Mouse (Mus musculus) erythroblast, adult 5-6 weeks (primary cell): ENCODE results near the gene Zan. TPM values are rescaled to one million over a fixed set of nuclear protein-coding genes. Genes with fewer than 3 reads are reported as not detected.

Experiments used
- ATAC-seq: replicated peaks from 2 replicates; pipeline ENCODE4 v1.8.0; 2016; ENCODE audit warnings: moderate number of reproducible peaks, mild to moderate bottlenecking, moderate TSS enrichment, inconsistent platforms; ENCODE audit not compliant: poor library complexity, low FRiP score, severe bottlenecking
- total RNA-seq, 2 experiments: library from RNA; stranded (forward) in 1 of 2; stranded (reverse) in 1 of 2; fragments of 150-400 nt in 1 of 2; fragments of 200-764, 138-1000 nt in 1 of 2; gene quantifications; 2 replicates each; pipeline versions ENCODE4 v1.2.3 to v1.2.4; 2015 to 2017; ENCODE audit warnings: low replicate concordance in 2 of 2

Zan gene
- total RNA-seq, 2 experiments from 2014 or later: not detected

DNA sequence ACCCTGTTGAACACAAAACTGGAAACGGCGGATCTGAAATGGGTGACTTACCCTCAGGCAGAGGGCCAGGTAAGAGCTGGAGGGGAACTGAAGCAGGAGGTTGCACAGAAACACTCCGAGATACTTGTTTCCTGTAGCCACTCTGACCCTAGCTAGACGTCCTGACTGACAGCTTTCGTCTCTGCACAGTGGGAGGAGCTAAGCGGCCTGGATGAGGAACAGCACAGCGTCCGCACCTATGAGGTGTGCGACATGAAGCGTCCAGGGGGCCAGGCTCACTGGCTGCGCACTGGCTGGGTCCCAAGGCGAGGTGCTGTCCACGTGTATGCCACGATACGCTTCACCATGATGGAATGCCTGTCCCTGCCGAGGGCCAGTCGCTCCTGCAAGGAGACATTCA is 122.8 kb downstream of the Zan start:
- no peak for ATAC-seq

DNA sequence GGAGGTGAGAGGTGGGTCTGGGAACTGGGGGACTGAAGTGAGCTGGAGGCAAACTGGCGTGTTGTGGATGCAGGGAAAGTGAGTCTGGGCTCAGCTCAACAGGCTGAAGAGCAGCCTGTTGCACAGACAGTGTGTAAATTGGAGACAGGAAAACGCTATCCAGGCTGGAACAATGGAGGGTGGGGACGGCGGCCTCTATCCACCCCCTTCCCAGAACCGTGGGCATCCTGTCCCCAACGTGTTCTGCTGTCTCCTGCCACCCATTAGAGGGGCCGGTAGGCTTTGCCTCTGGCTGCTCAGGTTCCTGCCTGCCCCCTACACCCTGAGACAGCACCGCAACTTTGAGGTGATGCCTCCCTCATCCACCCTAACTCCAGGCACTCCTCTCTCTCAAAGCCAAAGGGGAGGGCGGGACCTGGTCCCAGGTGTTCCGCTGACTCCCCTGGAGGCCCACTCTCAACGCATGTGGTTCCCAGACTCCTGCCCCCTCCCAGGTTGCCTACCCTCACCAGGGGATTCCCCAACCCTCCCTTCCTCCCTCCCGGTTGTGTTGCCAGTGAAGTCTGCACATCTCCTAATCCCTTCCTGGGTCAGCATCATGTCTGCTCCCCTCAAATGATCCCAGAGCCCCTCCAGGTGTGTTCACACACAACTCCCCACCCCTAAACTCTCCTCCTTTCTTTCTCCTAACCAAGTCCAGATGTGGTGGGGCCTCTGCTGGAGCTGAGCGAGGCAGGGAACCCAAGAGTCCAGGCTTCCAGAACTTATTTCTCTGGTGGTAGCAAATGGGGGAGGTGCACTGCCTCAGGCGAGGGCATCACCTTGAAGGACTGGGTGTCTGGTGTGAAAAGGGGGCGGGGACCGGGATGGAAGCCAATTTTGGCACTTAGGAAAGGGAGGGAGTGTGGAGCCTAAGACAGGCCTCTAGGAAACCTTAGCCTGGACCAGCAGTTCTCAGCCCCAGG is 124.6 kb downstream of the Zan start:
- ATAC-seq: no peak

DNA sequence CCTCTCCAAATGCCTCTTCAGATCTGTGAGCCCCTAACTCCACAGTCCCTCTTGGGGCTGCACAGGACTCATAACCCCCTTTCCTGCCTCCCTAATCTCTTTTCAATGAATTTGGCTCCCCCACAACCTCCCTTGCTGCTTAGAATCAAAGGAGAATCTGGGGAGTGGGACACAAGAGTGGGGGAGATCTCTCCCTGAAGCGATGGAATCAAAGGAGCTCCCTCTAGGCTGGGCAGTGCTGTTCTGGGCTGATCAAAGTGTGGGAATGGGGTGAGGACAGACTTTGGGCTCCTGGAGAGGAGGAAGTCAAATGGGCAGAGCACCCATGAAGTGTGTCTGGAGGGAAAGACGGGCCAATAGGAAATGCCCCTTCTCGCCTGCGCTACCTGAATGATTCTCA is 125.5 kb downstream of the Zan start:
- ATAC-seq: no peak

DNA sequence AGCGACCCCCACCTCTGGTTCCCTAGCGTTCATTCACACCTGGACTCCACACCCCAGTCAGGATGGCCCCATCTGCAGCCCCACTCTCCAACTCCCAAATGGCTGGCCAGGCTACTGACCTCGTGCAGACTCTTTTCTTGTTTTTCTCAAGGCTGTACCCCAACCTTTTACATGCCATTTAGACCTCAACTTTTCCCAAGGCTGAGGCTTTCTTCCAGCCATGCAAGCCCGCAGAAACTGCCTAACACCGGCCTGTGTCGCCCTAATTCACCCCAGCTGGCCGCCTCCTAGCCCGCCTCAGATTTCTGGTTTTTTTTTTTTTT is 125.8 kb downstream of the Zan start:
- no peak for ATAC-seq

DNA sequence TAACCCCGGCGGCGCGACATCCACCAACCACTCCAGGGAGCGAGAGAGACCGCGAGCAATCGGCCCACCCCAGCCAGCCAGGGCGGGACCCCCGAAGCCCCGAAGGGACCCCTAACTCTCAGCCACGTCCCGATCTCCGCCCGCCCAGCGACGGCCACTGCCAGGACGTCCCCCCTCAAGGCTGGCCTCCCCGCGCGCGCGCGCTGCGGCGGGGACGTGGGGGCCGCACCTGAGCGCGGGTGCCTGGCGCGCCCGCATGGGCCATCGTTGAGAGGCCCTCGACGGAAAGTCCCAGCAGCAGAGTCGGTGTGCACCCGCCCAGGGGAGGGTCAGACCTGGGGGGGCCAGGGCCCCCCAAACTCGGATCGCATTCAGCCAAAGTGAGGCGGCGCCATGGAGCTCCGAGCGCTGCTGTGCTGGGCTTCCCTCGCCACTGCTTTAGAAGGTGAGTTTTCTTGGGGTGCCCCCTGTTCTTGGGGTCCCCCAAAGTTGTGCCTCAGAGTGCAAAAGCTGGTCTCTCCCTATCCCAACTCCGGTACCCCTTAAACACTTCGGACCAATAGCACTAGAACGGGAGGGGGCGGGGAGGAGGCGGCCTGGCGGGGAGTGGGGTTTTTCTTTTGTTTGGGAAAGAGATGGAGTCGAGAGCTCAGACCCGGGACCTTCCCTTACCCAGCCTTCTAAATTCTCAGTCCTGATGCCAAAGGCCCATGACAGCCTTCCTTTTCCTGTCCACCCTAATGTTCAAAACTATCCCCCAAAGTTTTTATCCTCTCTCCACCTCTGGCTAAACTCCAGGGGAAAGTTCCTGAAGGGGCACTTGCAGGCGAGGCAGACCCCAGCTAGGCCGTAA is 126.4 kb downstream of the Zan start:
- no peak for ATAC-seq

DNA sequence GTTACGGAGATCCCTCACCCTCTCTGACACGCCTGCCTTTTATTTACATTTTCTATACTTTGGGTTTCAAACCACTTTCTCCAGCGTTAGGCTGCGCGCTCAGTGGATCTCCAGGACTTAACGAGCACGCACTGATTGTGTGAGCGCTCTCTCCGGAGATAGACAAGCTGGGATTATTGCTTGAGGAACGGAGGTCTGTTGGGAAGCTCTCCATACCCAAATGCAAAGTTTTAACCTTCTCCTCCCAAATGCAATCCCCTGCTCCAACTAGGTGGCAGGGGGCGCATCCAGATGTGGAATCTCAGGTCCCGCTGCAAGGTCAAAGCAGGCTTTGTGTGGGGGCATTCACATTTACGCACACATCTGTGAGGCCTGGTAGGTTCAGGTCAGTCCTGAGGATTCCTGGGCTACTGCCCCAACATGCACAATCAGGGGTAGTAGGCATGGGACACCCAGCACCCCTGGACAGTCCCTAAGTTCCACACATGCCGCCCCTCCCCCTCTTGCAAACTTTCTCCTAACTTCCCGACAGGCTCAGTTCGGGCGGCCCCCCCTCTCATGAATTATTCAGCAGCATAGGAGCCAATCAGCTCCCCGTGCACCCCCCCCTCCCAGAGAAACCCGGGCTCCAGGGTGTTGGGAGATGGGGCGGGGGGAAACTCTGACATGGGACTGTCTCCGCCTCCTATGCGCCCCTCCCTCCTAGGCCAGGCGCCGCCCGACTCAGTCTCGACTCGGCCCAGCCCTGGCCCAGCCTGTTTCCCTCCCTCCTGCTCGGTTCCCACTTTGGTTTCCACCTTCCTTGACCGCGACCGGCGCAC is 127.3 kb downstream of the Zan start, which contains the start of gene Ephb4:
Ephb4 (plus strand) TSS at position 726 of the 821 bp plus-strand sequence.
- no peak for ATAC-seq

DNA sequence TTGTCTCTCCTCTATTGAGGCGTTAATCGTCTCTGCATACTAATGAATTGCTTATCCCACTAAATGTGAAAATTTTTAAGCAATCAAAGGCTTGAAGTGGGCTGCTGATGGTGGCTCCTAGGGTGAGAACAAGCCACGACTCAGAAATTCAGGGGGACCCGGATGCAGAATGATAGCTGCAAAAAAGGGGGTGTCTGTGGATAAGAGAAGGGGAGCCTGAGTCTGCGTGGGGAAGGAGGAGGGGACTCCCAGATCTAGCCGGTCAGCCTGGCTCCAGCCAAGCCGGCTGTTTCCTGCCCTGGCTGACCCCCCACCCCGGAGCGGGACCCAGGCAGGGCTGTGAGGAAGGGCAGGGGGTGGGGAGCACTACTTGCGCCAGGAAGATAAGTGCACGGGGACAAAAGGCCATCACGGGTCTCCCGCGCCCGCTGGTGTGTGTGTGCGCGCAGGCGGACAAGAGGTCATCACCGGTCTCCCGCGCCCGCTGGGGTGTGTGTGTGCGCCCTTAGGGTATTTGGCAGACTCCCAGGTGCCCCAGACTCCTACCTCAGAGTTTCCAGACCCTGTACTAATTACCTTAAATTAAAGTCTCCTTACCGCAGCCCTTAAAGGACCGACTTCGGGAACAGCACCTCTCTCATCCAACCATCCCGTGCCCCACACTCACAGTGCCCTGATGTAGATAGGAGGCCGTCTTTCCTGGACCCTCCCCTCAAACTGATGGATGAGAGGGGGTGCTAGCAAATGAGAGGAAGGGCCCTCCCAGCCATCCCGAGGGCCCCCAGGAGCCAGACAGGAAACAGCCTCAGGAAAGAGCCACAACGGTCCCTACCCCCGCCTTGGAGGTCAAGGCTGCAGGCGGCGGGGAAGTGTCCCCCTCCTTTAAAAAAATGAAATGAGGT is 128.1 kb downstream of the Zan start:
- no peak for ATAC-seq

DNA sequence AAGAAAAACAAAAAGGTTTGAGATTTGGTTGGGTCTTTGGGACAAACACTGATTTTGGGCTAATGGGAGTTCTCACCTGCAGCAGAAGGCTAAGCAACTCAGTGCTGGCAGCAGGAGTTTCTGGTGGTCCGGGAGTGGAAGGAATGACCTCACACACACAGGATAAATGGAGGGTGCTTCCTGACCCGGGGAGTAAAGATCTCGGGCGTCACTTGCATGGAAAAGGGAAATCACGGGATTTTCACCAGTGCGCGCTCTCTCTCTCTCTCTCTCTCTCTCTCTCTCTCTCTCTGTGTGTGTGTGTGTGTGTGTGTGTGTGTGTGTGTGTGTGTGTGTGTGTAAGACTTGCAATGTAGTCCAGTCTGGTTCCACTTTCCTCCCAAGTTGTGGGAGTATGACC is 129.0 kb downstream of the Zan start:
- ATAC-seq: no peak

DNA sequence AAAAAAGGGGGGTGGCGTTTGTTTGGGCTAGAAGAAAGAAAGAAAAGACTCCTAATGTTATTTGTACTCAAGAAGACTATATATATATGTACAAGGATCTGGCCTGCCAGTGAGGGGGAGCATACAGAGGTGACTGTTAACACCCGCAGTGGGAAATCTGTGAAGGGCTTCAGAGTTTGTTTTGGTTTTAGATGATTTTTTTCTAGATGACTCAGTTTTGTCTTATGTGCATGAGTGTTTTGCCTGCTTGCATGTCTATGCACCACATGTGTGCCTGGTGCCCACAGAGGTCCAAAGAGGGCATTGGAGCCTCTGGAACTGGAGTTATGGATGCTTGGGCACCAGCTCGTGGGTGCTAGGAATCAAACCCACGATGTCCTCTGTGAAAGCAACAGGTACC is 129.9 kb downstream of the Zan start:
- no peak for ATAC-seq

DNA sequence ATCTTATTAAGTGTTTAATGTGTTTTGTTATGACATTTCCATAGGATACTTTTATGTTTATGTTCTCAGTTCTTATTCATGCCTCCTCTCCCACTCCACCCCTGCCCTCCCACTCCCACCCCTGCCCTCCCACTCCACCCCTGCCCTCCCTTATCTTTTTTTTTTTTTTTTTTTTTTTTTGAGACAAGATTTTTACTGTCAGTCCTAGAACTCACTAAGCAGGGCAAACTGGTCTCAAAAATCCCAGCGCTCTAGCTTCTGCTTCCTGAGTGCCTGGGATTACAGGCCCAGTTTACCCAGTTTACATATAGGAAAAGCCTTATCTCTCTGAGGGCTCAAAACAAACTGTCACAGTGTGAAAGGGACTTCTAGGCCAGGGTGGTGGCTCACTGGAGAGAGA is 130.5 kb downstream of the Zan start:
- ATAC-seq: no peak

DNA sequence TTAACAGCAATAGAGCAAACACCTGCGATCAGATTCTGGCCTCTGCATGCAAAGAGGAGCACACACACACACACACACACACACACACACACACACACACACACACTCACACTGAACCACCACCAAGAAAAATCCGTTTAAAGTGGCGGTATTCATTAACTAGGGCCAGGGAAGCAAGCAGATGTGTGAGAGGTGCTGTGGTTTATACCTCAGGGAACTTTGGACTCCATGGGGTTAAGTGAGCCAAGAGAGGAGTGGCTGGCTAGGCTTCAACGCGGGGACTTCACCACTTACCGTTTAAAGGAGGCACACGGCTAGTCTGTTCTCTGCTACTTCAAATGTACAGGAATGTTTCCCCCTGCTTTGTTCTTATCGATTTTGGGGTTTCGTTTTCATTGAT is 131.0 kb downstream of the Zan start:
- no peak for ATAC-seq

DNA sequence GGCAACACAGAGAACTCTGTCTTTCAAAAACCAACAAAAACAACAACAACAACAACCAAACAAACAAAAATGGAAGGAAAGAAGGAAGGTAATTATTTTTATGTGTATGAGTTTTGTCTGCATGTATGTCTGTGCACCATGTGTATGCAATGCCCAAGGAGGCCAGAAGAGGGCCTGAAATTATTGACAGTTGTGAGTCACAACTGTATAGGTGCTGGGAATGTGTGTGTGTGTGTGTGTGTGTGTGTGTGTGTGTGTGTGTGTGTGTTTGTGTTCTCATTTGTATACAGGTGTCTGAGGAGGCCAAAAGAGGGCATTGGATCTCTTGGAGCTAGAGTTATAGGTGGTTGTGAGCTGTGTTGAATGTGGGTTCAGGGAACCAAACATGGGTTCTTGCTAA is 133.0 kb downstream of the Zan start:
- no peak for ATAC-seq

DNA sequence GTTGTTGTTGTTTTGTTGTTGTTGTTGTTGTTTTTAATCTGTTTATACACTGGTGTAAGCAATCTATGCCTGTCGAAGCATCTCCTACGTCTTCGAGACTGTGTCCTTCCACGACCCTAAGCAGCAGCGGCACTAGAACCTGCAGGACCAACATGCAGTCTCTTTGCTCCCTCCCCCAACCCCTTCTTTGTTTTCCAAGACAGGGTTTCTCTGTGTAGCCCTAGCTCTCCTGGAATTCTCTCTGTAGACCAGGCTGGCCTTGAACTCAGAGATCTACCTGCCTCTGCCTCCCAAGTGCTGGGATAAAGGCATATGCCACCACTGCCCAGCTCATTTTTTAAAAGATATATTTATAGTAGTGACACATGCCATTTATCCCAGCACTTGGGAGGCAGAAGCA is 133.5 kb downstream of the Zan start:
- ATAC-seq: no peak

DNA sequence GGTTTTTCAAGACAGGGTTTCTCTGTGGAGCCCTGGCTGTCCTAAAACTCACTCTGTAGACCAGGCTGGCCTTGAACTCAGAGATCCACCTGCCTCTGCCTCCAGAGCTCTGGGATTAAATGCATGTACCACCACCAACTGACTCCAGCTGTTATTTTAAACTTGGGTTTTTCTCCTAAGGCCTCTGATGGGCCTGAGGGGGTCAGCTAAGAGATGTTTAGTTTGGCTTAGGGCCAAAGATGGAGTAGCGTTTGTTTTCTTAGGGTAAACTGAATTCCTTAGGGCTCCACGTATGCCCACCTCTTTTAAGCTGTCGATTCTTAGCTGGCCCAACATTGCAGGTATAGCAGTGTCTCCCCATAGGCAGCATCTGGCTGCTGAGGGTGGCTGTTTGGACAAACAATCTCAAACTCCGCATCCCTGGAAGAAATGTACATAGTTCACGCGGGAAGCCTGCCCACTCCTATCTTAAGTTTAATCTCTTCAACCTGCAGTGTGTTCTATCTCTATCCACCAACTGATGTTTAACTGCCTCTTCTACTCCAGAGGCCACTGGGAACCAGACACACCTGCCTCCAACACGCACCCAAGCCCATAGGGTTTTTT is 134.4 kb downstream of the Zan start:
- ATAC-seq: no peak

DNA sequence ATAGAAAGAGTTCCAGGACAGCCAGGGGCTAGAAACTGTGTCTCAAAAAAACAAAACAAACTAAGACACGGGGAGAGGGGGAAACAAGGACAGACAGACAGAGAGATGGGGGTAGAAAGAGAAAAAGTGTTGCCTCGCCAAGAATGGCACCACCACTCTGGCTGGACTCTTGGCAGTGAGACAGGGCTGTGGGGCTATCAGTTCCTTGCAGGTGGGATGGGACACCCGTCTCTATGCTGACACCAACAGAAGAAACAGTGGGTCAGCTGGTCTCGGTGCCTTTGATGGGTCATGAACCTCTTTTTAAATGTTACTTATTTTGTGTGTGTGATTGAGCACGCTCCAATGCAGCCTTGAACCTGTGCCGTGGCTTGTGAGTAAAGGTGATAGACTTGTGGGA is 136.6 kb downstream of the Zan start:
- ATAC-seq: peak; percentile 42; the same call in 1 of the 2 replicates

DNA sequence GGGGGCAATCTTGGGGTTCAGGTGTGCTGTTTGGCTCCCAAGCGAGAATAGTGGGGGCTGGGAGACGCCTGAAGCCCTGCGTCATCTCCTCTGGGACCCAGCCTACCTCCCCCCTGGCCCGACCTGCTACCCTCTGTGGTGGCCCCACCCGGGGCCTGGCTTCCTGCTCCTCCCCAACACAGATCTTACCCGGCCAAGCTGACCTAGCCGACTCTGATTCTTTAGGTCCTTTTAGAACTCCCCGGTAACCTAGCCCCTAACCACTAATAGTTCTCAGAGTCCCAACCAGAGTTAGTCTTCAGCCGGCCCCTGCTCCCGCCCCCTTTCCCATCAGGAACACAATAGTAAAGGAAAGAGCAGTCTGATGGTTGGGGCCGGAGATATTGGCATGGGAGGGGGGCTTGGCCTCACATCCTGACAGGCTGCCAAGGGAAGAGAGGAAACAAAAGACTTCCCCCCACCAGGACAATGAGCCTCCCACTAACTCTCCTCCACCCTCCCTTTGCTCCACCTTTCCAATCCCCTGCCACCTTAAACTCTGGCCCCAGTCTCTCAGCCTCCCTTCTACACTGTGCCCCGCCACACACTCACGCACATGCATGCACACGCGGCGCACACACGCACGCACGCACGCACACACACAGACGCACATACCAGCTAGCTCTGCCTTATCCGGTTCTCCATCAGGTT is 137.4 kb downstream of the Zan start:
- peak; percentile 42; the same call in 1 of the 2 replicates for ATAC-seq

DNA sequence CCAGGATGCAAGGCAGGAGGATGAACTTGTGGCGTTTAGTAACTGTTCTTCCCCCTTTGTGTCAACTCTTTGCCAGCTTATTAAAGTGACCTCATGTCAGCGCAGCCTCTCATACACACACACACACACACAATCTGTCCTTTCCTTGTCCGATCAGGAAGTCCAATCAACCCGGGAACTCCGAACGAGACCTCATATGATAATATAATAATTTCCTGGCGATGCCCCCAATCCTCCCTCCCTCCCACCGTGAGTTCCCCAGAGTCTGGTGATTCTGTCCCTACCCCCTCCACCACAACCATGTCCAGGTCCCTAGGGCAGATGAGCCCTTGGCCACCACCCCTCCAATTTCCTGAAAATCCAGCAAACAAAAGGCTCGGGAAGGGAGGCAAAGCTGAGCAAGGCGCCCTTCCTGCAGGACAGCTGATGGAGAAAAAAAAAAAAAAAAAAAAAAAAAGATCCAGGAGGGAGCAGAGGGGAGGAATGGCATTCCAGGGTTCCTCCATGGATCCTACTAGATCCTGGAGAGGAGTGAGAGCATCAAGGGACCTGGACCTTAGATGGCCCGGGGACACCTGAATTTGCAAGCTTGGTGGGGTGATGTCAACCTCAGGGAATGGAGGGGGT is 138.1 kb downstream of the Zan start:
- ATAC-seq: no peak

DNA sequence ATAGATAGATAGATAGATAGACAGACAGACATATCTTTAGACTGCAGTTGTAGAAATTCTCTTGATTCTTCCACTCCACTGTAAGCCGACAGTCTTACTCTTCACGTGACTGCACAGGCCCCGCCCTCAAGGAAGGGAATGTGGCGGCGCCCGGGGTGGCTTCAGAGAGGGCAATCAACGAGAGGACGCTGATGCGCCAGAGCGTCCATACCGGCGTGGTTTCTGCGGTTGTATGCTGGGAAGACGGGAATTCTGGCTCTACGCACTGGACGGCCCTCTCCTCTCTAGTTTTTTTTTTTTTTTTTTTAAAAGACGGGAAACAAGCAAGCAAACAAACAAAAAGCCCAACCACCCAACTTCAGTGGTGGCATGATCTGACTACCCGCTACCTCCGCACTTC is 138.6 kb downstream of the Zan start:
- peak; percentile 90 for ATAC-seq
